Mouse (Mus musculus) forebrain, postnatal 0 days (tissue): ENCODE measurements at regions not wholly inside any gene's neighbourhood (a gene's known extent, or its start where the extent isn't known, plus 50 kb on each side); places are given as distances from the start of the nearest gene placed in this dataset.

ENCODE experiments used
- ATAC-seq: fragments of 200-750 bp; cut with Nextera tagmentation; 2 replicates; pipeline ENCODE4 v1.8.0; 2017; ENCODE audit warnings: mild to moderate bottlenecking, moderate library complexity
- DNase-seq: peaks from one replicate; pipeline ENCODE4 v3.0.0-alpha.2; 2015
- H3K27ac ChIP-seq: fragments of 300-500 bp; sonication (generic); 2 replicates; pipeline ENCODE4 v1.5.1; 2014; ENCODE audit warnings: low read depth, mild to moderate bottlenecking, antibody characterized with exemption, low read length, moderate library complexity, mixed read lengths
- H3K27me3 ChIP-seq: fragments of 300-500 bp; sonication (generic); 2 replicates; pipeline ENCODE4 v1.6.1; 2014; ENCODE audit warnings: mild to moderate bottlenecking, low read length, mixed read lengths; ENCODE audit not compliant: insufficient read depth
- H3K36me3 ChIP-seq: fragments of 300-500 bp; sonication (generic); 2 replicates; pipeline ENCODE4 v1.6.1; 2014; ENCODE audit warnings: mild to moderate bottlenecking, moderate library complexity; ENCODE audit not compliant: insufficient read depth
- H3K4me1 ChIP-seq: fragments of 300-500 bp; sonication (generic); 2 replicates; pipeline ENCODE4 v1.6.1; 2014; ENCODE audit warnings: antibody characterized with exemption; ENCODE audit not compliant: insufficient read depth
- H3K4me2 ChIP-seq: fragments of 300-500 bp; sonication (generic); 2 replicates; pipeline ENCODE4 v1.6.1; 2014; ENCODE audit warnings: low read depth, mild to moderate bottlenecking, moderate library complexity
- H3K4me3 ChIP-seq: fragments of 300-500 bp; sonication (generic); 2 replicates; pipeline ENCODE4 v1.5.1; 2014; ENCODE audit warnings: low read depth, low read length, mixed read lengths
- H3K9ac ChIP-seq: fragments of 300-500 bp; sonication (generic); 2 replicates; pipeline ENCODE4 v1.6.1; 2014; ENCODE audit warnings: mild to moderate bottlenecking
- H3K9me3 ChIP-seq: fragments of 300-500 bp; sonication (generic); 2 replicates; pipeline ENCODE4 v1.6.1; 2016; ENCODE audit warnings: low read length
- CTCF ChIP-seq: sonication (generic); IDR thresholded peaks from 2 replicates; pipeline ENCODE4 v1.5.1; 2016; ENCODE audit warnings: antibody characterized with exemption, control low read depth, low read depth
- WGBS: fragments of 180-500 bp; shearing (Covaris S2); extraction: QIAGEN DNeasy Blood & Tissue Kit; methylation state at CpG from one replicate; pipeline ENCODE4 v1.1.7; 2014; 5-methylcytosine and 5-hydroxymethylcytosine counted together

- TF ChIP-seq CTCF, result peak; percentile 70
- H3K36me3 ChIP-seq, result no peaks in the 10 kb centered on the region
- 34% methylated on average over 3 of the region's 3 CpGs for WGBS
- peak; percentile 60 for DNase-seq
- peak overlapping the region; percentile 5; the same call in 1 of the 2 replicates for H3K27ac ChIP-seq
- H3K4me2 ChIP-seq, result no peak overlapping the region
- no peak overlapping the region for H3K9ac ChIP-seq
- no peak overlapping the region for H3K4me3 ChIP-seq
- H3K27me3 ChIP-seq, result no peaks in the 10 kb centered on the region
- peak; percentile 47; the same call in 1 of the 2 replicates for ATAC-seq
- H3K9me3 ChIP-seq, result no peaks in the 10 kb centered on the region
- 0 out of 2 replicates have a peak, but pooled peaks cover 4% of the 10 kb centered on the region for H3K4me1 ChIP-seq
These were observed 303.2 kb upstream of the Camk1g start for GRCm38 (mm10) chr1:193673236-193673830.

DNA sequence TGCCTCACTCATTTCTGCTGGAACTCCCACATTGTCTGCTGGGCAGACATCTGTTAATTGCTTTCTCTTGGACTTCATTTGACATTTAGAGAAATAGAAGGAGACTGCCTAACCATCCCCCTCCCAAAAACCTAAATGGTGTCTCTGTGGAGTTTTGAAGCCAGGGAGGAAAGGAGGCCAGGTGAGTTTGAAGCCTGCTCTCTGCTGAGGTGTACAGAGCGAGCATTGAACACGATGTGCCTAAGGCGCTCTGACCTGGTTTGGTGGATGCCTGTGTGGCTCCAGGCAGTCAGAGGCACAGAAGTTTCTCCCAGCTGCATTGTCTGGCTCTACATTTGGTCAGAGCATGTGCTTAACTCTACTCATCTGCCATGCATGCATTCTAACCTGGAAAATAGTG is 302.6 kb upstream of the Camk1g start:
- Histone ChIP-seq H3K4me2 (no peak overlapping the region), H3K9me3 (no peaks in the 10 kb centered on the region), H3K27me3 (no peaks in the 10 kb centered on the region), H3K36me3 (no peaks in the 10 kb centered on the region), H3K4me3 (no peak overlapping the region), H3K4me1 (0 out of 2 replicates have a peak, but pooled peaks cover 4% of the 10 kb centered on the region), H3K27ac (peak overlapping the region; percentile 5; the same call in 1 of the 2 replicates), H3K9ac (no peak overlapping the region)
- no peak for DNase-seq
- WGBS, result 70% methylated on average over 3 of the region's 3 CpGs
- ATAC-seq, result no peak
- no peak for TF ChIP-seq CTCF

DNA sequence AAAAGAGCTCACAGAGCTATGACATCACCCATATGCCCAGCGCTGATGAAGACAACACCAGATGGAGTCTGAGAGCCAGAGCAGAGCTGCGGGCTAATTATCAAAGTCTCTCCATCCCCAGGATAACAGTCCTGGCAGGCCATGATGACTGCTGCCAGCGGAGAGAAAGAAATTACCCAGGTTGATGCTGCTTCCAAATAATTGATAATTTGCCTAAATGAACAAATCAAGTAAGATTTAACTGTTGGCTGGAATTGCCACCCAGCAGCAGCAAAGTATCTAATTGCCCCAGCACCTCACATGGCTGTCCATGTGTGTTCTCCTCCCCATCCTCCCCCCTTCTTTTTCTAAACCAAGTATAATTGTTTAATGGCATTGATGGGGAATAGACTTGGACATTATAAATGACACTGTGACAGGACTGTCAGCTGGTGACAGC is 301.7 kb upstream of the Camk1g start:
- ATAC-seq, result peak; percentile 75
- no peaks in the 10 kb centered on the region for H3K36me3 ChIP-seq
- 21% methylated on average over 3 of the region's 3 CpGs for whole genome bisulfite sequencing
- H3K4me1 ChIP-seq, result 0 out of 2 replicates have a peak, but pooled peaks cover 4% of the 10 kb centered on the region
- H3K9ac ChIP-seq, result no peak overlapping the region
- TF ChIP-seq CTCF, result no peak
- no peak overlapping the region for H3K4me3 ChIP-seq
- no peaks in the 10 kb centered on the region for H3K27me3 ChIP-seq
- H3K4me2 ChIP-seq, result no peak overlapping the region
- peak; percentile 51 for DNase-seq
- no peak overlapping the region for H3K27ac ChIP-seq
- H3K9me3 ChIP-seq, result no peaks in the 10 kb centered on the region

DNA sequence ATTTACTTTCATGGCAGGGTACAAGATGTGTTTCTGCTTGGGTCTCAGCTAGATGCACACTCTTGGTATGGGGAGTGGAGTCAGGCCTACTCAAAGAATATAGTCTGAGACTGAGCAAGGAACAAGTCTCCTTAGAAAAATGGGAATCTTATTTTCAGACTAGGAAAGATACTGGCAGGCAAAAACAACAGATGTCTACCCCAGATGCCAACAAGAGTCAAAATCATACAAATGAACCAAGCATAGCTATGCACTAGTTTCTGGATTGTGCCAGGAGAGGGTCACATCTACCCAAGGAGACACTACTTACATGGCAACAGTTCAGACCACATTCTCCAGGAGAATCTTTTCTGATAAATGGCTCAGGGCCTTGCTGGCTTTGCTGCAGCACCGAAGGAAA is 300.9 kb upstream of the Camk1g start:
- Histone ChIP-seq H3K27ac (0 out of 2 replicates have a peak overlapping the region, but pooled peaks have one; percentile 45), H3K4me2 (no peak overlapping the region), H3K9ac (no peak overlapping the region), H3K4me1 (0 out of 2 replicates have a peak, but pooled peaks cover 4% of the 10 kb centered on the region), H3K36me3 (no peaks in the 10 kb centered on the region), H3K4me3 (no peak overlapping the region), H3K9me3 (no peaks in the 10 kb centered on the region), H3K27me3 (no peaks in the 10 kb centered on the region)
- WGBS, result 63% methylated on average over 1 of the region's 1 CpGs
- ATAC-seq (peak; percentile 27; the same call in 1 of the 2 replicates), DNase-seq (peak; percentile 76)
- TF ChIP-seq CTCF, result no peak

- ATAC-seq (no peak), DNase-seq (no peak)
- Histone ChIP-seq H3K27ac (no peak overlapping the region), H3K36me3 (no peaks in the 10 kb centered on the region), H3K4me2 (no peak overlapping the region), H3K9ac (no peak overlapping the region), H3K4me3 (no peak overlapping the region), H3K9me3 (no peaks in the 10 kb centered on the region), H3K27me3 (no peaks in the 10 kb centered on the region), H3K4me1 (0 out of 2 replicates have a peak, but pooled peaks cover 4% of the 10 kb centered on the region)
- no peak for TF ChIP-seq CTCF
These were observed 299.9 kb upstream of the Camk1g start for GRCm38 (mm10) chr1:193670008-193670407.

DNA sequence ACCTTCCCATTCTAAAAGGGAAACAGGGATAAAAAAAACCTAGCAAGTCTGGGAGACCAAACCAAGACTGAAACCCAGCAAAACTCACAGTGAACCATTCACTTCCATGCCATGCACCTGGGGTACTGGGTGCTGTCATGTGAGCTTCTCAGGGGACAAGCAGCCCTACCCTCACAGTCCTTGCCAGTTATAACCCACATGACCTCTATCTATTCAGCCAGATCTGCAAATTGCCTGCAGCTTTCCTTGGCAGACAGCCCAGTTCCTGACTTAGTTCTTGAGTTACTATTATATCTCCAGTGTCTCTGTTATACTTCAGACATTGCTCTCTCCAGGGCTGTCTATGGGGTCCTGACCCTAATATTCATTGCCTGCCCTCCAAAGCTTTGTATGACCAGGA is 298.7 kb upstream of the Camk1g start:
- DNase-seq, result no peak
- Histone ChIP-seq H3K9ac (no peak overlapping the region), H3K27me3 (no peaks in the 10 kb centered on the region), H3K9me3 (no peaks in the 10 kb centered on the region), H3K4me2 (no peak overlapping the region), H3K27ac (no peak overlapping the region), H3K4me1 (0 out of 2 replicates have a peak, but pooled peaks cover 4% of the 10 kb centered on the region), H3K36me3 (no peaks in the 10 kb centered on the region), H3K4me3 (no peak overlapping the region)
- ATAC-seq, result no peak
- no peak for TF ChIP-seq CTCF

DNA sequence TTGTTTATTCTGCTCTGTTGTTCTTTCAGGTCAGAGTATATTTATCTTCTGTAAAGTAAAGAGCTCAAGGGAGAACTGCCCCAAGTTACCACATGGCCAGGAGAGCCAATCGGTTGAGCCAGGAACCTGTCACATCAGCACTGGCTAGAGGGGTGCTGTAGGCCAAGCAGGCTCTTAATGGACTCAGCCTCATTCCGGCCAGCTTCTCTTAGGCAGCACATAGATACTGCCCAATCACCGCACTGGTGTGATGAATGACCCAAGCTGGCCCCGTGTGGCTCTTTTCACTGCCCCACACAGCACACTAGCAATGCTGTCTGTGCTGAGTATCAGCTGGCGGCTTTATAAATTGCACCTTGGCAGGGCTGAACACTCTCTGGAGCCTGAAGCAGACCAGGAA is 295.8 kb upstream of the Camk1g start:
- no peaks in the 10 kb centered on the region for H3K4me1 ChIP-seq

More for the DNA sequence above, 295.8 kb upstream of the Camk1g start:
- no peak overlapping the region for H3K4me2 ChIP-seq
- no peak overlapping the region for H3K27ac ChIP-seq
- H3K9ac ChIP-seq, result no peak overlapping the region
- DNase-seq (no peak), ATAC-seq (peak; percentile 58)
- no peaks in the 10 kb centered on the region for H3K27me3 ChIP-seq
- no peak overlapping the region for H3K4me3 ChIP-seq
- no peak for TF ChIP-seq CTCF
- H3K9me3 ChIP-seq, result no peaks in the 10 kb centered on the region
- H3K36me3 ChIP-seq, result no peaks in the 10 kb centered on the region
- 38% methylated on average over 5 of the region's 5 CpGs for WGBS
